Mouse (Mus musculus): ENCODE measurements at regions not wholly inside any gene's neighbourhood (a gene's known extent, or its start where the extent isn't known, plus 50 kb on each side); places are given as distances from the start of the nearest gene placed in this dataset.

- Histone ChIP-seq H3K9ac (ENCODE audit: low read depth, low read length) (no peak overlapping the region), H3K36me3 (ENCODE audit: control insufficient read depth, insufficient read depth, low read length) (no peaks in the 10 kb centered on the region), H3K4me1 (replicated peaks; ENCODE audit: control insufficient read depth, insufficient read depth, low read length) (no peaks in the 10 kb centered on the region), H3K27me3 (replicated peaks; ENCODE audit: control insufficient read depth, insufficient read depth, low read length) (no peaks in the 10 kb centered on the region), H3K9me3 (ENCODE audit: control insufficient read depth, low read length) (no peaks in the 10 kb centered on the region), H3K4me3 (ENCODE audit: low read depth, low read length) (no peak overlapping the region), H3K4me2 (no peak overlapping the region), H3K27ac (ENCODE audit: low read depth, low read length) (no peak overlapping the region)
- WGBS = 76% methylated on average over 1 of the region's 1 CpGs
- ATAC-seq (replicated peaks; ENCODE audit: low FRiP score) (no peak), DNase-seq (ENCODE audit: low spot score) (no peak)
Observed at GRCm38 (mm10) chr10:8980568-8980967, 94.7 kb upstream of the Sash1 start.

- Histone ChIP-seq H3K36me3 (ENCODE audit: control insufficient read depth, insufficient read depth, low read length) (no peaks in the 10 kb centered on the region), H3K27ac (ENCODE audit: low read depth, low read length) (no peak overlapping the region), H3K4me1 (replicated peaks; ENCODE audit: control insufficient read depth, insufficient read depth, low read length) (no peaks in the 10 kb centered on the region), H3K9me3 (ENCODE audit: control insufficient read depth, low read length) (no peaks in the 10 kb centered on the region), H3K27me3 (replicated peaks; ENCODE audit: control insufficient read depth, insufficient read depth, low read length) (no peaks in the 10 kb centered on the region), H3K9ac (ENCODE audit: low read depth, low read length) (no peak overlapping the region), H3K4me3 (ENCODE audit: low read depth, low read length) (no peak overlapping the region), H3K4me2 (no peak overlapping the region)
- 88% methylated on average over 3 of the region's 3 CpGs for whole genome bisulfite sequencing
- DNase-seq (ENCODE audit: low spot score) (no peak), ATAC-seq (replicated peaks; ENCODE audit: low FRiP score) (no peak)
Observed at GRCm38 (mm10) chr10:8978595-8978994, 92.7 kb upstream of the Sash1 start.

- WGBS = 31% methylated on average over 1 of the region's 1 CpGs
Observed at GRCm38 (mm10) chr10:8973934-8974333, 88.1 kb upstream of the Sash1 start.

GRCm38 (mm10) chr10:8972789-8973551 lies 87.1 kb upstream of the Sash1 start:
- 64% methylated on average over 8 of the region's 8 CpGs for WGBS
- no peak overlapping the region for H3K4me3 ChIP-seq (ENCODE audit: low read depth, low read length)
- H3K9ac ChIP-seq (ENCODE audit: low read depth, low read length) = no peak overlapping the region
- H3K4me2 ChIP-seq = no peak overlapping the region
- ATAC-seq (replicated peaks; ENCODE audit: low FRiP score) = no peak
- no peak overlapping the region for H3K27ac ChIP-seq (ENCODE audit: low read depth, low read length)
- peak; percentile 34 for DNase-seq (ENCODE audit: low spot score)
- no peaks in the 10 kb centered on the region for H3K36me3 ChIP-seq (ENCODE audit: control insufficient read depth, insufficient read depth, low read length)
- H3K27me3 ChIP-seq (replicated peaks; ENCODE audit: control insufficient read depth, insufficient read depth, low read length) = no peaks in the 10 kb centered on the region
- H3K4me1 ChIP-seq (replicated peaks; ENCODE audit: control insufficient read depth, insufficient read depth, low read length) = no peaks in the 10 kb centered on the region
- no peaks in the 10 kb centered on the region for H3K9me3 ChIP-seq (ENCODE audit: control insufficient read depth, low read length)

More at GRCm38 (mm10) chr10:8973934-8974333, 88.1 kb upstream of the Sash1 start:
- H3K9me3 ChIP-seq (ENCODE audit: control insufficient read depth, low read length) = no peaks in the 10 kb centered on the region
- DNase-seq (ENCODE audit: low spot score) (no peak), ATAC-seq (replicated peaks; ENCODE audit: low FRiP score) (no peak)
- H3K4me3 ChIP-seq (ENCODE audit: low read depth, low read length) = no peak overlapping the region
- H3K9ac ChIP-seq (ENCODE audit: low read depth, low read length) = no peak overlapping the region
- H3K4me2 ChIP-seq = no peak overlapping the region
- no peaks in the 10 kb centered on the region for H3K36me3 ChIP-seq (ENCODE audit: control insufficient read depth, insufficient read depth, low read length)
- no peaks in the 10 kb centered on the region for H3K4me1 ChIP-seq (replicated peaks; ENCODE audit: control insufficient read depth, insufficient read depth, low read length)
- H3K27ac ChIP-seq (ENCODE audit: low read depth, low read length) = no peak overlapping the region
- no peaks in the 10 kb centered on the region for H3K27me3 ChIP-seq (replicated peaks; ENCODE audit: control insufficient read depth, insufficient read depth, low read length)

GRCm38 (mm10) chr10:8970807-8971206 lies 84.9 kb upstream of the Sash1 start:
- no peak overlapping the region for H3K27ac ChIP-seq (ENCODE audit: low read depth, low read length)
- H3K4me1 ChIP-seq (replicated peaks; ENCODE audit: control insufficient read depth, insufficient read depth, low read length) = no peaks in the 10 kb centered on the region
- no peak overlapping the region for H3K9ac ChIP-seq (ENCODE audit: low read depth, low read length)
- H3K27me3 ChIP-seq (replicated peaks; ENCODE audit: control insufficient read depth, insufficient read depth, low read length) = no peaks in the 10 kb centered on the region
- no peak for DNase-seq (ENCODE audit: low spot score)
- ATAC-seq (replicated peaks; ENCODE audit: low FRiP score) = no peak
- no peaks in the 10 kb centered on the region for H3K36me3 ChIP-seq (ENCODE audit: control insufficient read depth, insufficient read depth, low read length)
- H3K4me2 ChIP-seq = no peak overlapping the region
- WGBS = 70% methylated on average over 3 of the region's 3 CpGs
- H3K9me3 ChIP-seq (ENCODE audit: control insufficient read depth, low read length) = no peaks in the 10 kb centered on the region
- no peak overlapping the region for H3K4me3 ChIP-seq (ENCODE audit: low read depth, low read length)

- H3K27ac ChIP-seq (ENCODE audit: low read depth, low read length) = no peak overlapping the region
Observed at GRCm38 (mm10) chr10:8969586-8969985, 83.7 kb upstream of the Sash1 start.

GRCm38 (mm10) chr10:8969016-8969415 lies 83.1 kb upstream of the Sash1 start:
- Histone ChIP-seq H3K27ac (ENCODE audit: low read depth, low read length) (no peak overlapping the region), H3K27me3 (replicated peaks; ENCODE audit: control insufficient read depth, insufficient read depth, low read length) (no peaks in the 10 kb centered on the region), H3K4me2 (no peak overlapping the region), H3K36me3 (ENCODE audit: control insufficient read depth, insufficient read depth, low read length) (no peaks in the 10 kb centered on the region), H3K9me3 (ENCODE audit: control insufficient read depth, low read length) (no peaks in the 10 kb centered on the region), H3K4me1 (replicated peaks; ENCODE audit: control insufficient read depth, insufficient read depth, low read length) (no peaks in the 10 kb centered on the region), H3K4me3 (ENCODE audit: low read depth, low read length) (no peak overlapping the region), H3K9ac (ENCODE audit: low read depth, low read length) (no peak overlapping the region)
- no peak for DNase-seq (ENCODE audit: low spot score)
- WGBS = 74% methylated on average over 5 of the region's 5 CpGs
- ATAC-seq (replicated peaks; ENCODE audit: low FRiP score) = no peak

More at GRCm38 (mm10) chr10:8969586-8969985, 83.7 kb upstream of the Sash1 start:
- DNase-seq (ENCODE audit: low spot score) (no peak), ATAC-seq (replicated peaks; ENCODE audit: low FRiP score) (no peak)
- H3K9me3 ChIP-seq (ENCODE audit: control insufficient read depth, low read length) = no peaks in the 10 kb centered on the region
- no peak overlapping the region for H3K4me2 ChIP-seq
- no peaks in the 10 kb centered on the region for H3K36me3 ChIP-seq (ENCODE audit: control insufficient read depth, insufficient read depth, low read length)
- H3K27me3 ChIP-seq (replicated peaks; ENCODE audit: control insufficient read depth, insufficient read depth, low read length) = no peaks in the 10 kb centered on the region
- no peaks in the 10 kb centered on the region for H3K4me1 ChIP-seq (replicated peaks; ENCODE audit: control insufficient read depth, insufficient read depth, low read length)
- H3K9ac ChIP-seq (ENCODE audit: low read depth, low read length) = no peak overlapping the region
- H3K4me3 ChIP-seq (ENCODE audit: low read depth, low read length) = no peak overlapping the region

- no peak overlapping the region for H3K9ac ChIP-seq (ENCODE audit: low read depth, low read length)
- no peak for DNase-seq (ENCODE audit: low spot score)
- no peaks in the 10 kb centered on the region for H3K4me1 ChIP-seq (replicated peaks; ENCODE audit: control insufficient read depth, insufficient read depth, low read length)
- no peak overlapping the region for H3K4me3 ChIP-seq (ENCODE audit: low read depth, low read length)
- H3K9me3 ChIP-seq (ENCODE audit: control insufficient read depth, low read length) = no peaks in the 10 kb centered on the region
- WGBS = 44% methylated on average over 8 of the region's 8 CpGs
- H3K4me2 ChIP-seq = no peak overlapping the region
- H3K27ac ChIP-seq (ENCODE audit: low read depth, low read length) = no peak overlapping the region
- no peak for ATAC-seq (replicated peaks; ENCODE audit: low FRiP score)
- no peaks in the 10 kb centered on the region for H3K36me3 ChIP-seq (ENCODE audit: control insufficient read depth, insufficient read depth, low read length)
- no peaks in the 10 kb centered on the region for H3K27me3 ChIP-seq (replicated peaks; ENCODE audit: control insufficient read depth, insufficient read depth, low read length)
Observed at GRCm38 (mm10) chr10:8968276-8968923, 82.5 kb upstream of the Sash1 start.

GRCm38 (mm10) chr10:8962921-8963320 lies 77.1 kb upstream of the Sash1 start:
- H3K9ac ChIP-seq (ENCODE audit: low read depth, low read length) = no peak overlapping the region
- H3K27me3 ChIP-seq (replicated peaks; ENCODE audit: control insufficient read depth, insufficient read depth, low read length) = no peaks in the 10 kb centered on the region
- no peaks in the 10 kb centered on the region for H3K9me3 ChIP-seq (ENCODE audit: control insufficient read depth, low read length)
- no peak overlapping the region for H3K4me2 ChIP-seq
- no peaks in the 10 kb centered on the region for H3K36me3 ChIP-seq (ENCODE audit: control insufficient read depth, insufficient read depth, low read length)
- 59% methylated on average over 5 of the region's 5 CpGs for WGBS
- ATAC-seq (replicated peaks; ENCODE audit: low FRiP score) (no peak), DNase-seq (ENCODE audit: low spot score) (no peak)
- H3K27ac ChIP-seq (ENCODE audit: low read depth, low read length) = no peak overlapping the region
- H3K4me1 ChIP-seq (replicated peaks; ENCODE audit: control insufficient read depth, insufficient read depth, low read length) = no peaks in the 10 kb centered on the region
- no peak overlapping the region for H3K4me3 ChIP-seq (ENCODE audit: low read depth, low read length)
